Mouse (Mus musculus) testis, adult 2 months (tissue): ENCODE measurements around the gene Spata19. TPM values are rescaled to one million over a fixed set of nuclear protein-coding genes. Genes with fewer than 3 reads are reported as not detected.
A peak's percentile ranks its signal among the peaks of the same experiment; 100 is the strongest.

Experiments used
- H3K27ac ChIP-seq: fragments of 200-500 bp; 2 replicates; pipeline ENCODE4 v1.5.1; 2012; ENCODE audit warnings: low read depth, low read length; ENCODE audit not compliant: control insufficient read depth, insufficient read depth
- H3K27me3 ChIP-seq: fragments of 200-500 bp; 2 replicates; pipeline ENCODE4 v1.6.1; 2012; ENCODE audit warnings: mild to moderate bottlenecking, low read length, moderate library complexity; ENCODE audit not compliant: control insufficient read depth, insufficient read depth
- H3K36me3 ChIP-seq: fragments of 200-500 bp; 2 replicates; pipeline ENCODE4 v1.6.1; 2012; ENCODE audit warnings: mild to moderate bottlenecking, low read length; ENCODE audit not compliant: control insufficient read depth, insufficient read depth
- H3K4me1 ChIP-seq: fragments of 200-500 bp; 2 replicates; pipeline ENCODE4 v1.6.1; 2012; ENCODE audit warnings: low read length; ENCODE audit not compliant: control insufficient read depth, insufficient read depth
- H3K4me3 ChIP-seq: fragments of 200-500 bp; 2 replicates; pipeline ENCODE4 v1.5.1; 2012; ENCODE audit warnings: low read depth, mild to moderate bottlenecking, low read length, moderate library complexity, mixed read lengths; ENCODE audit not compliant: control insufficient read depth
- CTCF ChIP-seq: fragments of 200-500 bp; IDR thresholded peaks from 2 replicates; pipeline ENCODE4 v1.5.1; 2012; ENCODE audit warnings: low read depth, mild to moderate bottlenecking, inconsistent platforms, low read length, moderate library complexity; ENCODE audit not compliant: control insufficient read depth, insufficient read depth, insufficient replicate concordance
- POLR2A ChIP-seq: fragments of 200-500 bp; IDR thresholded peaks from 2 replicates; pipeline ENCODE4 v1.6.1; 2012; ENCODE audit warnings: low read depth, mild to moderate bottlenecking, inconsistent platforms, low read length, moderate library complexity; ENCODE audit not compliant: control insufficient read depth
- polyA plus RNA-seq: library from polyadenylated mRNA; depleted of rRNA; stranded (reverse); fragments of >200 nt; gene quantifications from 2 replicates; pipeline ENCODE4 v1.2.3, GENCODE M21; 2012; rRNA removed

Gene Spata19
- 565 and 759 TPM in 2 replicates for polyA plus RNA-seq

GRCm38 (mm10) chr9:27396500-27396899 is at the start of gene Spata19:
Spata19 (plus strand) TSS chr9:27396800.
- Histone ChIP-seq H3K27ac (peak within 1 kb of the TSS; percentile 70), H3K4me3 (peak within 1 kb of the TSS; percentile 76), H3K4me1 (no peaks in the 10 kb centered on the region), H3K27me3 (no peaks in the 10 kb centered on the region), H3K36me3 (no peaks in the 10 kb centered on the region)
- TF ChIP-seq CTCF (no peak), POLR2A (no peak)

- no peaks in the 10 kb centered on the region for H3K36me3 ChIP-seq
- H3K27ac ChIP-seq, result no peak overlapping the region
- no peak for TF ChIP-seq CTCF
- TF ChIP-seq POLR2A, result no peak
- H3K4me3 ChIP-seq, result no peak overlapping the region
- H3K4me1 ChIP-seq, result no peaks in the 10 kb centered on the region
- no peaks in the 10 kb centered on the region for H3K27me3 ChIP-seq
These were observed 43.5 kb upstream of the Spata19 start for GRCm38 (mm10) chr9:27353082-27353481.

- H3K36me3 ChIP-seq, result no peaks in the 10 kb centered on the region
- no peaks in the 10 kb centered on the region for H3K4me1 ChIP-seq
- no peak for TF ChIP-seq CTCF
- no peak for TF ChIP-seq POLR2A
- H3K27me3 ChIP-seq, result no peaks in the 10 kb centered on the region
- H3K4me3 ChIP-seq, result no peak overlapping the region
- H3K27ac ChIP-seq, result no peak overlapping the region
These were observed 38.7 kb upstream of the Spata19 start for GRCm38 (mm10) chr9:27357893-27358292.

- no peaks in the 10 kb centered on the region for H3K36me3 ChIP-seq
- TF ChIP-seq POLR2A, result no peak
- TF ChIP-seq CTCF, result no peak
These were observed 29.4 kb upstream of the Spata19 start for GRCm38 (mm10) chr9:27367231-27367630.

GRCm38 (mm10) chr9:27369108-27369507 is 27.5 kb upstream of the Spata19 start:
- Histone ChIP-seq H3K4me3 (no peak overlapping the region), H3K36me3 (no peaks in the 10 kb centered on the region), H3K27me3 (no peaks in the 10 kb centered on the region), H3K4me1 (no peaks in the 10 kb centered on the region), H3K27ac (no peak overlapping the region)
- TF ChIP-seq CTCF (no peak), POLR2A (no peak)

More at GRCm38 (mm10) chr9:27367231-27367630, 29.4 kb upstream of the Spata19 start:
- Histone ChIP-seq H3K27ac (no peak overlapping the region), H3K27me3 (no peaks in the 10 kb centered on the region), H3K4me3 (no peak overlapping the region), H3K4me1 (no peaks in the 10 kb centered on the region)

GRCm38 (mm10) chr9:27375746-27376145 is 20.9 kb upstream of the Spata19 start:
- Histone ChIP-seq H3K27ac (no peak overlapping the region), H3K4me3 (peak overlapping the region; percentile 27; the same call in 1 of the 2 replicates), H3K27me3 (no peaks in the 10 kb centered on the region), H3K36me3 (no peaks in the 10 kb centered on the region), H3K4me1 (no peaks in the 10 kb centered on the region)
- no peak for TF ChIP-seq POLR2A
- TF ChIP-seq CTCF, result no peak

- H3K27ac ChIP-seq, result no peak overlapping the region
- TF ChIP-seq CTCF (no peak), POLR2A (no peak)
These were observed 9.6 kb upstream of the Spata19 start for GRCm38 (mm10) chr9:27386951-27387350.

GRCm38 (mm10) chr9:27401169-27401568 is 4.6 kb downstream of the Spata19 start:
- H3K27me3 ChIP-seq, result no peaks in the 10 kb centered on the region
- no peak overlapping the region for H3K4me3 ChIP-seq
- H3K27ac ChIP-seq, result no peak overlapping the region
- no peaks in the 10 kb centered on the region for H3K36me3 ChIP-seq
- TF ChIP-seq CTCF (no peak), POLR2A (no peak)
- H3K4me1 ChIP-seq, result no peaks in the 10 kb centered on the region

More at GRCm38 (mm10) chr9:27386951-27387350, 9.6 kb upstream of the Spata19 start:
- H3K27me3 ChIP-seq, result no peaks in the 10 kb centered on the region
- no peak overlapping the region for H3K4me3 ChIP-seq
- no peaks in the 10 kb centered on the region for H3K36me3 ChIP-seq
- no peaks in the 10 kb centered on the region for H3K4me1 ChIP-seq
